Mouse (Mus musculus): Measurements from ENCODE around the gene Rdh7. TPM values are rescaled to one million over a fixed set of nuclear protein-coding genes. Genes with fewer than 3 reads are reported as not detected.
"Not testable (repeated sequence)": the region's sequence is repeated elsewhere in the genome, so short reads cannot be mapped to it uniquely, and the experiment has no call there.

Gene Rdh7
- total and polyA plus RNA-seq, 3 experiments = not detected

GRCm38 (mm10) chr10:127924597-127925378, 36.2 kb upstream of the Rdh7 start:
- Histone ChIP-seq H3K36me3 (replicated peaks) (no peaks in the 10 kb centered on the region), H3K27me3 (ENCODE audit: insufficient read depth, low read length) (peaks cover 3% of the 10 kb centered on the region; the same call in 1 of the 2 replicates), H3K4me3 (ENCODE audit: low read depth, low read length) (no peak overlapping the region), H3K4me1 (ENCODE audit: insufficient read depth, low read depth, low read length) (no peaks in the 10 kb centered on the region), H3K9me3 (replicated peaks) (no peaks in the 10 kb centered on the region)
- TF ChIP-seq POLR2AphosphoS5 (IDR thresholded peaks at IDR 0.05; ENCODE audit: insufficient replicate concordance, low read depth, low read length) (no peak), CTCF (IDR thresholded peaks at IDR 0.05; ENCODE audit: low read depth, low read length) (no peak), GATA2 (IDR thresholded peaks at IDR 0.05; ENCODE audit: borderline replicate concordance, low read depth, low read length) (no peak), GATA1 (IDR thresholded peaks at IDR 0.05; ENCODE audit: borderline replicate concordance, low read length) (no peak), TAL1 (conservative IDR thresholded peaks at IDR 0.05; ENCODE audit: low read depth, low read length) (no peak)
- ATAC-seq (ENCODE audit: extremely low read depth, insufficient number of reproducible peaks, low FRiP score, poor library complexity, severe bottlenecking) (no peak), DNase-seq (ENCODE audit: low spot score) (no peak)

- H3K9me3 ChIP-seq (replicated peaks) = no peaks in the 10 kb centered on the region
- H3K4me1 ChIP-seq (ENCODE audit: insufficient read depth, low read depth, low read length) = peaks cover 3% of the 10 kb centered on the region
- H3K27me3 ChIP-seq (ENCODE audit: insufficient read depth, low read length) = peaks cover 3% of the 10 kb centered on the region; the same call in 1 of the 2 replicates
These were observed 34.4 kb upstream of the Rdh7 start for GRCm38 (mm10) chr10:127923024-127923423.

GRCm38 (mm10) chr10:127922241-127922640, 33.6 kb upstream of the Rdh7 start:
- DNase-seq (ENCODE audit: low spot score) (no peak), ATAC-seq (ENCODE audit: extremely low read depth, insufficient number of reproducible peaks, low FRiP score, poor library complexity, severe bottlenecking) (no peak)
- TF ChIP-seq TAL1 (conservative IDR thresholded peaks at IDR 0.05; ENCODE audit: low read depth, low read length) = no peak
- TF ChIP-seq GATA1 (IDR thresholded peaks at IDR 0.05; ENCODE audit: borderline replicate concordance, low read length) = no peak
- TF ChIP-seq POLR2AphosphoS5 (IDR thresholded peaks at IDR 0.05; ENCODE audit: insufficient replicate concordance, low read depth, low read length) = no peak
- TF ChIP-seq GATA2 (IDR thresholded peaks at IDR 0.05; ENCODE audit: borderline replicate concordance, low read depth, low read length) = no peak
- no peak for TF ChIP-seq CTCF (IDR thresholded peaks at IDR 0.05; ENCODE audit: low read depth, low read length)
- H3K4me3 ChIP-seq (ENCODE audit: low read depth, low read length) = no peak overlapping the region
- peaks cover 6% of the 10 kb centered on the region for H3K4me1 ChIP-seq (ENCODE audit: insufficient read depth, low read depth, low read length)
- H3K36me3 ChIP-seq (replicated peaks) = no peaks in the 10 kb centered on the region
- peaks cover 6% of the 10 kb centered on the region for H3K27me3 ChIP-seq (ENCODE audit: insufficient read depth, low read length)
- H3K9me3 ChIP-seq (replicated peaks) = no peaks in the 10 kb centered on the region

More at GRCm38 (mm10) chr10:127923024-127923423, 34.4 kb upstream of the Rdh7 start:
- Histone ChIP-seq H3K36me3 (replicated peaks) (no peaks in the 10 kb centered on the region), H3K4me3 (ENCODE audit: low read depth, low read length) (no peak overlapping the region)
- TF ChIP-seq TAL1 (conservative IDR thresholded peaks at IDR 0.05; ENCODE audit: low read depth, low read length) = no peak
- TF ChIP-seq CTCF (IDR thresholded peaks at IDR 0.05; ENCODE audit: low read depth, low read length) = no peak
- TF ChIP-seq POLR2AphosphoS5 (IDR thresholded peaks at IDR 0.05; ENCODE audit: insufficient replicate concordance, low read depth, low read length) = no peak
- no peak for TF ChIP-seq GATA2 (IDR thresholded peaks at IDR 0.05; ENCODE audit: borderline replicate concordance, low read depth, low read length)
- no peak for TF ChIP-seq GATA1 (IDR thresholded peaks at IDR 0.05; ENCODE audit: borderline replicate concordance, low read length)
- no peak for DNase-seq (ENCODE audit: low spot score)
- no peak for ATAC-seq (ENCODE audit: extremely low read depth, insufficient number of reproducible peaks, low FRiP score, poor library complexity, severe bottlenecking)

GRCm38 (mm10) chr10:127917651-127918050, 29.0 kb upstream of the Rdh7 start:
- H3K27me3 ChIP-seq (ENCODE audit: insufficient read depth, low read length) = peaks cover 3% of the 10 kb centered on the region; the same call in 1 of the 2 replicates
- H3K4me3 ChIP-seq (ENCODE audit: low read depth, low read length) = no peak overlapping the region
- ATAC-seq (ENCODE audit: extremely low read depth, insufficient number of reproducible peaks, low FRiP score, poor library complexity, severe bottlenecking) (no peak), DNase-seq (ENCODE audit: low spot score) (no peak)
- H3K9me3 ChIP-seq (replicated peaks) = no peaks in the 10 kb centered on the region
- peaks cover 6% of the 10 kb centered on the region for H3K4me1 ChIP-seq (ENCODE audit: insufficient read depth, low read depth, low read length)
- no peak for TF ChIP-seq POLR2AphosphoS5 (IDR thresholded peaks at IDR 0.05; ENCODE audit: insufficient replicate concordance, low read depth, low read length)
- TF ChIP-seq GATA2 (IDR thresholded peaks at IDR 0.05; ENCODE audit: borderline replicate concordance, low read depth, low read length) = no peak
- TF ChIP-seq GATA1 (IDR thresholded peaks at IDR 0.05; ENCODE audit: borderline replicate concordance, low read length) = no peak
- no peak for TF ChIP-seq TAL1 (conservative IDR thresholded peaks at IDR 0.05; ENCODE audit: low read depth, low read length)
- no peak for TF ChIP-seq CTCF (IDR thresholded peaks at IDR 0.05; ENCODE audit: low read depth, low read length)
- H3K36me3 ChIP-seq (replicated peaks) = no peaks in the 10 kb centered on the region

- ATAC-seq (ENCODE audit: extremely low read depth, insufficient number of reproducible peaks, low FRiP score, poor library complexity, severe bottlenecking); H3K4me3 ChIP-seq (ENCODE audit: low read depth, low read length); H3K4me1 ChIP-seq (ENCODE audit: insufficient read depth, low read depth, low read length); H3K27me3 ChIP-seq (ENCODE audit: insufficient read depth, low read length); H3K9me3 ChIP-seq (replicated peaks); H3K36me3 ChIP-seq (replicated peaks); DNase-seq (ENCODE audit: low spot score): not testable (repeated sequence)
These were observed 28.6 kb upstream of the Rdh7 start for GRCm38 (mm10) chr10:127917183-127917582.

GRCm38 (mm10) chr10:127915578-127915977, 27.0 kb upstream of the Rdh7 start:
- no peak overlapping the region for H3K4me3 ChIP-seq (ENCODE audit: low read depth, low read length)
- no peaks in the 10 kb centered on the region for H3K9me3 ChIP-seq (replicated peaks)
- H3K27me3 ChIP-seq (ENCODE audit: insufficient read depth, low read length) = peaks cover 3% of the 10 kb centered on the region; the same call in 1 of the 2 replicates
- TF ChIP-seq GATA2 (IDR thresholded peaks at IDR 0.05; ENCODE audit: borderline replicate concordance, low read depth, low read length) (no peak), CTCF (IDR thresholded peaks at IDR 0.05; ENCODE audit: low read depth, low read length) (no peak), GATA1 (IDR thresholded peaks at IDR 0.05; ENCODE audit: borderline replicate concordance, low read length) (no peak), TAL1 (conservative IDR thresholded peaks at IDR 0.05; ENCODE audit: low read depth, low read length) (no peak), POLR2AphosphoS5 (IDR thresholded peaks at IDR 0.05; ENCODE audit: insufficient replicate concordance, low read depth, low read length) (no peak)
- H3K36me3 ChIP-seq (replicated peaks) = no peaks in the 10 kb centered on the region
- ATAC-seq (ENCODE audit: extremely low read depth, insufficient number of reproducible peaks, low FRiP score, poor library complexity, severe bottlenecking) (no peak), DNase-seq (ENCODE audit: low spot score) (no peak)
- peaks cover 6% of the 10 kb centered on the region for H3K4me1 ChIP-seq (ENCODE audit: insufficient read depth, low read depth, low read length)
